Mouse (Mus musculus) testis, adult 2 months (tissue): ENCODE measurements at regions not wholly inside any gene's neighbourhood (a gene's known extent, or its start where the extent isn't known, plus 50 kb on each side); places are given as distances from the start of the nearest gene placed in this dataset.
A peak's percentile ranks its signal among the peaks of the same experiment; 100 is the strongest.

Experiments used
- H3K27ac ChIP-seq: fragments of 200-500 bp; 2 replicates; pipeline ENCODE4 v1.5.1; 2012; ENCODE audit warnings: low read depth, low read length; ENCODE audit not compliant: control insufficient read depth, insufficient read depth
- H3K27me3 ChIP-seq: fragments of 200-500 bp; 2 replicates; pipeline ENCODE4 v1.6.1; 2012; ENCODE audit warnings: mild to moderate bottlenecking, low read length, moderate library complexity; ENCODE audit not compliant: control insufficient read depth, insufficient read depth
- H3K36me3 ChIP-seq: fragments of 200-500 bp; 2 replicates; pipeline ENCODE4 v1.6.1; 2012; ENCODE audit warnings: mild to moderate bottlenecking, low read length; ENCODE audit not compliant: control insufficient read depth, insufficient read depth
- H3K4me1 ChIP-seq: fragments of 200-500 bp; 2 replicates; pipeline ENCODE4 v1.6.1; 2012; ENCODE audit warnings: low read length; ENCODE audit not compliant: control insufficient read depth, insufficient read depth
- H3K4me3 ChIP-seq: fragments of 200-500 bp; 2 replicates; pipeline ENCODE4 v1.5.1; 2012; ENCODE audit warnings: low read depth, mild to moderate bottlenecking, low read length, moderate library complexity, mixed read lengths; ENCODE audit not compliant: control insufficient read depth
- CTCF ChIP-seq: fragments of 200-500 bp; IDR thresholded peaks from 2 replicates; pipeline ENCODE4 v1.5.1; 2012; ENCODE audit warnings: low read depth, mild to moderate bottlenecking, inconsistent platforms, low read length, moderate library complexity; ENCODE audit not compliant: control insufficient read depth, insufficient read depth, insufficient replicate concordance
- POLR2A ChIP-seq: fragments of 200-500 bp; IDR thresholded peaks from 2 replicates; pipeline ENCODE4 v1.6.1; 2012; ENCODE audit warnings: low read depth, mild to moderate bottlenecking, inconsistent platforms, low read length, moderate library complexity; ENCODE audit not compliant: control insufficient read depth

GRCm38 (mm10) chr11:63369475-63369874 lies 240.7 kb downstream of the Pmp22 start:
- Histone ChIP-seq H3K36me3 (no peaks in the 10 kb centered on the region), H3K4me1 (no peaks in the 10 kb centered on the region), H3K4me3 (no peak overlapping the region), H3K27me3 (no peaks in the 10 kb centered on the region), H3K27ac (no peak overlapping the region)
- TF ChIP-seq CTCF (no peak), POLR2A (no peak)

DNA sequence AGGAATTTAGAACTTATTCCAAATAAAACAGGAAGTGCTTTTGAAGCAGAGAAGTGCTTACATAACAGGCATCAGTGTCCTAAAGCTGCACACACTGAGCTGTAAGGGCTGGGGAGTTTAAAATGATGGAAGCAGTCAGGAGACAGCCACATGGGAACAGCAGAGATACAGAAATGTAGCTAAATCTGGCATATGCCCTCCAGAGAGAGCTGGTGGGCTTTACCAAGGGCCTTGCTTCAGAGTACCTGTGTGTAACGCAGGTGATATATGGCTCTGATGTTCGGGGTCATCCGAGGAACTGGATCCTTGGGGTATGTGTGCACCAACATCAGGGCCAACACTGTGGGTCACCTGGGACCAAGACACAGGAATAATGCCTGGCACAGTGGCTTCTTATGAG lies 247.5 kb downstream of the Pmp22 start:
- Histone ChIP-seq H3K4me3 (no peak overlapping the region), H3K27me3 (no peaks in the 10 kb centered on the region), H3K4me1 (no peaks in the 10 kb centered on the region), H3K27ac (no peak overlapping the region), H3K36me3 (no peaks in the 10 kb centered on the region)
- TF ChIP-seq CTCF (no peak), POLR2A (no peak)

DNA sequence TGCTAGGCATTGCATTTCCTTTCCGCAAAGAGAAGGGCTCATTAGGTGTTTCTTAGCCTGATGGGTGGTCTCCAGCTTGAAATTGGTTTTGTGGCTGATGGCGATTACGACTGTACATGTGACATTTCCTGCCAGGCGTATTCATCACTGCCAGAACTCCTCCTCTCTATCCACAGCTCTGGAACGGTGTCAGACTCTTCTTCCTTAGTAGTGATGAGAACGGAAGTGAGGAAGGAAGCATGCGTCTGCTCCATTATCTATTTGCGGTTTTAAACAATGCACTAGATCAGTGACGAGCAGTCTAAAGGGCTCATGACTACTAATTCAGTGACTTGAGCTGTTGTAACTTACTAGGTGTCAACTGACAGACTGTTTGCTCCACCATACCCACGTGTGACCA lies 248.2 kb downstream of the Pmp22 start:
- Histone ChIP-seq H3K4me1 (no peaks in the 10 kb centered on the region), H3K4me3 (no peak overlapping the region), H3K36me3 (no peaks in the 10 kb centered on the region), H3K27me3 (no peaks in the 10 kb centered on the region), H3K27ac (no peak overlapping the region)
- no peak for TF ChIP-seq CTCF
- TF ChIP-seq POLR2A: no peak

DNA sequence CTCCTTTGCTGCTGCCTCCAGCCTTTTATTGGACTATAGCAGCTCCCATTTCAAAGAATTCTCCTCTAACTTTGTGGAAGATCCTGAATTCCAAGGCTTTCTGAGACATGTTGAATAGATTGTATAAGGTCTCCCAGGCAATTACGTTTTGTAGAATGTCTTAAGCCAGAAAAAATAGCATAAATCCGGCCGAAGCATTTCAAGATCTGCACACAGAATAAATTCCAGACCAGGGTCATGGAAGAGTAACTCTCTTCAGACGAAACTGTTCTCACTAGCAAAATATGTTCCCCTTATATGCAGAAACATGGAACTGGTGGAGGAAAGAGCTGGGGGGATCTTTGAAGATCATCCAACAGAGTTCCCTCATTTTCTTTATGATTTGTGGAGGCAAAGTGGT lies 259.5 kb downstream of the Pmp22 start:
- Histone ChIP-seq H3K36me3 (no peaks in the 10 kb centered on the region), H3K4me1 (no peaks in the 10 kb centered on the region), H3K4me3 (no peak overlapping the region), H3K27me3 (no peaks in the 10 kb centered on the region), H3K27ac (no peak overlapping the region)
- TF ChIP-seq CTCF: no peak
- TF ChIP-seq POLR2A: no peak

GRCm38 (mm10) chr11:63391478-63391877 lies 262.7 kb downstream of the Pmp22 start:
- Histone ChIP-seq H3K36me3 (no peaks in the 10 kb centered on the region), H3K27me3 (no peaks in the 10 kb centered on the region), H3K4me1 (no peaks in the 10 kb centered on the region), H3K4me3 (no peak overlapping the region), H3K27ac (no peak overlapping the region)
- TF ChIP-seq CTCF (no peak), POLR2A (no peak)

DNA sequence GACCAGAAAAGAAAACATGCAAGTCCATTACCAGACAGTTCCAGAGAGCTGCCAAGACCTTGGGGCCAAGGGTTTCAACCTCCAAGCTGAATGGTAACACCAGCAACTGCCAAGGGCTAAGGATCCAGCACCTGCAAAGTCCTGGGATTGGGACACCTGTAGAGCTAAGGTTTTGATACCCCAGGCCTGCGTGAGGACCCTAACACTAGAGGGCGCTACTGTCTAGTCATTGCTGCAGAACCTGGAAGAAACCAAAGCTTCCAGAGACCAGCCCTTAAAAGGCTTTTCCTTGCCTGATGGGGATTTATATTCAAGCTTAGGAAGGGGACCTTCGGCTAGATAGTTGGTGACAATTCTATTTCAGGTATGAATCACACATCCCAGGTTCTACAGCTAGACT lies 263.6 kb downstream of the Pmp22 start:
- Histone ChIP-seq H3K4me3 (no peak overlapping the region), H3K27ac (no peak overlapping the region), H3K27me3 (no peaks in the 10 kb centered on the region), H3K4me1 (no peaks in the 10 kb centered on the region), H3K36me3 (no peaks in the 10 kb centered on the region)
- TF ChIP-seq POLR2A (no peak), CTCF (peak; percentile 41; the same call in 1 of the 2 replicates)

DNA sequence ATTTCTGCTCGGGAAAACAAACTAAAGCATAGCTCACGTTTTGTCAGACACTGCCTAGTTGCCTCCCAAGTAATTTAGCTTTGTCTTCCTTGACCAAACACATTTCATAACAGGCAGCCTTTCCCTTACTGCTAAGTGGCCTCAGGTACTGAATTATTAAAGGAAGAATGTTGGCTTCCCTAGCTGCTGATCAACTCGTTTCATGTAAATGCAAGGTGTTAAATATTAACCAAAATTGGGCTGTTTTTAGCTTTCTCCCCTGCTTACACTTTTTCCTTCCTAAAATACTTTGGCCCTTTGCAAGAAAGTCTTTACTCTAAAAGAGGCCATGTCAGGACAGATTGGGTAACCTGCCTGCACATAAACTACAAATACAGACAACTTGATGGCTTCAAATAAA lies 265.4 kb downstream of the Pmp22 start:
- TF ChIP-seq POLR2A: no peak
- no peak for TF ChIP-seq CTCF
- Histone ChIP-seq H3K36me3 (no peaks in the 10 kb centered on the region), H3K27me3 (no peaks in the 10 kb centered on the region), H3K4me3 (no peak overlapping the region), H3K27ac (no peak overlapping the region), H3K4me1 (no peaks in the 10 kb centered on the region)

- no peaks in the 10 kb centered on the region for H3K27me3 ChIP-seq
- H3K27ac ChIP-seq: no peak overlapping the region
- no peak overlapping the region for H3K4me3 ChIP-seq
- no peaks in the 10 kb centered on the region for H3K4me1 ChIP-seq
- TF ChIP-seq POLR2A: no peak
- TF ChIP-seq CTCF: no peak
- H3K36me3 ChIP-seq: no peaks in the 10 kb centered on the region
Measured at GRCm38 (mm10) chr11:63396386-63396785, 267.6 kb downstream of the Pmp22 start.
